Mouse (Mus musculus): ENCODE results near the gene Ptgdr2.

GRCm38 (mm10) chr19:10909087-10909721 is 27.8 kb upstream of the Ptgdr2 start:
- TF ChIP-seq CTCF (IDR thresholded peaks at IDR 0.05; ENCODE audit: borderline replicate concordance, control insufficient read depth, extremely low read depth, insufficient read depth, low read length, poor library complexity) (no peak), POLR2A (IDR thresholded peaks at IDR 0.05; ENCODE audit: control insufficient read depth, extremely low read depth, insufficient read depth, low read length, poor library complexity) (no peak)
